Mouse (Mus musculus) forebrain, embryonic 11.5 days (tissue): Measurements from ENCODE around the gene Nfe2l1. TPM values are rescaled to one million over a fixed set of nuclear protein-coding genes. Genes with fewer than 3 reads are reported as not detected.

Experiments
- ATAC-seq: fragments of 200-750 bp; cut with Nextera tagmentation; replicated peaks from 2 replicates; pipeline ENCODE4 v1.8.0; 2017; ENCODE audit warnings: moderate TSS enrichment; ENCODE audit not compliant: low FRiP score
- DNase-seq: peaks from one replicate; pipeline ENCODE4 v3.0.0-alpha.2; 2017; ENCODE audit warnings: low spot score
- H3K27ac ChIP-seq: fragments of 300-500 bp; sonication (generic); 2 replicates; pipeline ENCODE4 v1.5.1; 2014; ENCODE audit warnings: low read depth, low read length
- H3K27me3 ChIP-seq: fragments of 300-500 bp; sonication (generic); 2 replicates; pipeline ENCODE4 v1.6.1; 2014; ENCODE audit warnings: mild to moderate bottlenecking, low read length, mixed read lengths; ENCODE audit not compliant: control insufficient read depth, insufficient read depth
- H3K36me3 ChIP-seq: fragments of 300-500 bp; sonication (generic); 2 replicates; pipeline ENCODE4 v1.6.1; 2014; ENCODE audit warnings: mild to moderate bottlenecking, low read length, moderate library complexity, mixed read lengths; ENCODE audit not compliant: control insufficient read depth, insufficient read depth
- H3K4me1 ChIP-seq: fragments of 300-500 bp; sonication (generic); replicated peaks from 2 replicates; pipeline ENCODE4 v1.6.1; 2014; ENCODE audit warnings: low read length, mixed read lengths; ENCODE audit not compliant: control insufficient read depth, insufficient read depth
- H3K4me2 ChIP-seq: fragments of 300-500 bp; sonication (generic); 2 replicates; pipeline ENCODE4 v1.6.1; 2014; ENCODE audit warnings: low read depth, mild to moderate bottlenecking, low read length, moderate library complexity, mixed read lengths; ENCODE audit not compliant: severe bottlenecking
- H3K4me3 ChIP-seq: fragments of 300-500 bp; sonication (generic); 2 replicates; pipeline ENCODE4 v1.5.1; 2014; ENCODE audit warnings: low read depth, low read length
- H3K9ac ChIP-seq: fragments of 300-500 bp; sonication (generic); 2 replicates; pipeline ENCODE4 v1.6.1; 2014; ENCODE audit warnings: low read length
- H3K9me3 ChIP-seq: fragments of 300-500 bp; sonication (generic); 2 replicates; pipeline ENCODE4 v1.6.1; 2016; ENCODE audit warnings: low read length, mixed read lengths; ENCODE audit not compliant: control insufficient read depth
- WGBS: fragments of 180-500 bp; shearing (Covaris S2); extraction: QIAGEN DNeasy Blood & Tissue Kit; methylation state at CpG from one replicate; pipeline ENCODE4 v1.1.7; 2014; 5-methylcytosine and 5-hydroxymethylcytosine counted together
- polyA plus RNA-seq: library from polyadenylated mRNA; unstranded; fragments of >200 nt; fragmentation: Nextera tagmentation; extraction: Ambion mirVana; gene quantifications from 2 replicates; pipeline ENCODE4 v1.2.1, GENCODE M21; 2014

Nfe2l1 gene
- polyA plus RNA-seq, 1 experiment from 2014 or later: 42.9 TPM

- Histone ChIP-seq H3K4me1 (peaks cover 47% of the 10 kb centered on the region), H3K4me2 (peak overlapping the region; percentile 50), H3K9me3 (no peaks in the 10 kb centered on the region), H3K36me3 (no peaks in the 10 kb centered on the region), H3K9ac (peak overlapping the region; percentile 73), H3K27me3 (no peaks in the 10 kb centered on the region), H3K4me3 (peak overlapping the region; percentile 5; the same call in 1 of the 2 replicates), H3K27ac (peak overlapping the region; percentile 100)
- 2% methylated on average over 24 of the region's 24 CpGs for WGBS
- ATAC-seq (peak; percentile 45), DNase-seq (peak; percentile 85)
These were observed 42.9 kb upstream of the Nfe2l1 start for GRCm38 (mm10) chr11:96872441-96873379.

GRCm38 (mm10) chr11:96867149-96867548, 37.4 kb upstream of the Nfe2l1 start:
- DNase-seq: peak; percentile 87
- H3K27ac ChIP-seq: peak overlapping the region; percentile 2; the same call in 1 of the 2 replicates
- H3K4me3 ChIP-seq: no peak overlapping the region
- no peak overlapping the region for H3K4me2 ChIP-seq
- no peaks in the 10 kb centered on the region for H3K36me3 ChIP-seq
- H3K4me1 ChIP-seq: peaks cover 10% of the 10 kb centered on the region
- H3K27me3 ChIP-seq: no peaks in the 10 kb centered on the region
- WGBS: 14% methylated on average over 5 of the region's 5 CpGs
- H3K9ac ChIP-seq: no peak overlapping the region
- no peak for ATAC-seq
- H3K9me3 ChIP-seq: no peaks in the 10 kb centered on the region

- Histone ChIP-seq H3K4me3 (no peak overlapping the region), H3K9me3 (no peaks in the 10 kb centered on the region), H3K9ac (peak overlapping the region; percentile 24), H3K27me3 (no peaks in the 10 kb centered on the region), H3K27ac (no peak overlapping the region), H3K36me3 (no peaks in the 10 kb centered on the region), H3K4me2 (peak overlapping the region; percentile 34; the same call in 1 of the 2 replicates), H3K4me1 (peaks cover 15% of the 10 kb centered on the region)
- DNase-seq: peak; percentile 82
- ATAC-seq: 0 out of 2 replicates have a peak, but pooled peaks have one; percentile 47
- 19% methylated on average over 26 of the region's 26 CpGs for WGBS
These were observed 33.6 kb upstream of the Nfe2l1 start for GRCm38 (mm10) chr11:96863206-96863995.

GRCm38 (mm10) chr11:96862534-96862933, 32.8 kb upstream of the Nfe2l1 start:
- H3K4me2 ChIP-seq: peak overlapping the region; percentile 86
- H3K9ac ChIP-seq: no peak overlapping the region
- no peak for DNase-seq
- WGBS: 62% methylated on average over 12 of the region's 12 CpGs
- peaks cover 15% of the 10 kb centered on the region for H3K4me1 ChIP-seq
- H3K36me3 ChIP-seq: no peaks in the 10 kb centered on the region
- no peak for ATAC-seq
- no peaks in the 10 kb centered on the region for H3K27me3 ChIP-seq
- H3K4me3 ChIP-seq: no peak overlapping the region
- H3K9me3 ChIP-seq: no peaks in the 10 kb centered on the region
- H3K27ac ChIP-seq: no peak overlapping the region

- Histone ChIP-seq H3K36me3 (no peaks in the 10 kb centered on the region), H3K9me3 (no peaks in the 10 kb centered on the region), H3K4me2 (peak overlapping the region; percentile 86), H3K27ac (no peak overlapping the region), H3K4me3 (peak overlapping the region; percentile 36), H3K9ac (peak overlapping the region; percentile 45), H3K27me3 (no peaks in the 10 kb centered on the region), H3K4me1 (peaks cover 15% of the 10 kb centered on the region)
- WGBS: under 1% methylated on average over 31 of the region's 31 CpGs
- ATAC-seq (peak; percentile 79), DNase-seq (peak; percentile 98)
These were observed 32.1 kb upstream of the Nfe2l1 start for GRCm38 (mm10) chr11:96861878-96862289.

- Histone ChIP-seq H3K4me3 (peak overlapping the region; percentile 36), H3K27ac (no peak overlapping the region), H3K4me2 (peak overlapping the region; percentile 86), H3K4me1 (peaks cover 15% of the 10 kb centered on the region), H3K9me3 (no peaks in the 10 kb centered on the region), H3K9ac (peak overlapping the region; percentile 45), H3K36me3 (no peaks in the 10 kb centered on the region), H3K27me3 (no peaks in the 10 kb centered on the region)
- DNase-seq (no peak), ATAC-seq (peak; percentile 23; the same call in 1 of the 2 replicates)
- WGBS: under 1% methylated on average over 20 of the region's 20 CpGs
These were observed 31.7 kb upstream of the Nfe2l1 start for GRCm38 (mm10) chr11:96861446-96861845.

GRCm38 (mm10) chr11:96860564-96860963, 30.8 kb upstream of the Nfe2l1 start:
- peak; percentile 67 for ATAC-seq
- Histone ChIP-seq H3K27ac (no peak overlapping the region), H3K27me3 (no peaks in the 10 kb centered on the region), H3K9ac (no peak overlapping the region), H3K9me3 (no peaks in the 10 kb centered on the region), H3K4me2 (no peak overlapping the region), H3K36me3 (no peaks in the 10 kb centered on the region), H3K4me1 (peaks cover 15% of the 10 kb centered on the region), H3K4me3 (no peak overlapping the region)
- DNase-seq: peak; percentile 92
- WGBS: 9% methylated on average over 8 of the region's 8 CpGs

GRCm38 (mm10) chr11:96859635-96860034, 29.9 kb upstream of the Nfe2l1 start:
- Histone ChIP-seq H3K27ac (no peak overlapping the region), H3K4me1 (peaks cover 15% of the 10 kb centered on the region), H3K9ac (no peak overlapping the region), H3K27me3 (no peaks in the 10 kb centered on the region), H3K9me3 (no peaks in the 10 kb centered on the region), H3K4me2 (no peak overlapping the region), H3K4me3 (no peak overlapping the region), H3K36me3 (no peaks in the 10 kb centered on the region)
- DNase-seq (no peak), ATAC-seq (no peak)
- 75% methylated on average over 4 of the region's 4 CpGs for WGBS
